Mouse (Mus musculus): ENCODE data around the gene Grm1.

DNA sequence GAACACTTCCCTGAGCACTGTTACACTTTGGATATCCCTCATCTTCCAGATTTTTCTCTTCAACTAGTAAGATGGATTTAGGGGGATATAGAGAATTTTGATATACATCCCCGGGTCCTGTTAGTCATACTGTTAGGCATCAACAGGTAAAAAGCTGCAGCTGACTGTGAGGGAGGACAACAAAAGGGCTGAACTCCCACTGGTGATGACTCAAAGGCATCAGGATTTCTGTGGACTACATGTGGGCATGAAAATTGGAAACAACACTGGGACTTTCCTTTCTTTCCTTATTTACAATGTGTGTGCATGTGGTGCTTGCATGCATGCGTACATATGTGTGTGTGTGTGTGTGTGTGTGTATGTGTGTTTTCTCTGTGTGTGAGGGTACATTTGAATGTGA, 215.9 kb downstream of the Grm1 start:
- TF ChIP-seq CTCF (IDR thresholded peaks at IDR 0.05; ENCODE audit: low read depth, low read length) (no peak), POLR2A (IDR thresholded peaks at IDR 0.05; ENCODE audit: extremely low read depth, insufficient read depth, low read length) (no peak)
